Mouse (Mus musculus) embryo, embryonic 9.5 days (tissue): ENCODE results near the gene Fam168b.
A peak's percentile ranks its signal among the peaks of the same experiment; 100 is the strongest.

ENCODE experiments used
- DNase-seq: peaks from one replicate; pipeline ENCODE4 v3.0.0-alpha.2; 2017; ENCODE audit errors: extremely low spot score

The Fam168b gene

GRCm38 (mm10) chr1:34815843-34816242 lies 27.0 kb downstream of the Fam168b start:
- DNase-seq, result no peak

DNA sequence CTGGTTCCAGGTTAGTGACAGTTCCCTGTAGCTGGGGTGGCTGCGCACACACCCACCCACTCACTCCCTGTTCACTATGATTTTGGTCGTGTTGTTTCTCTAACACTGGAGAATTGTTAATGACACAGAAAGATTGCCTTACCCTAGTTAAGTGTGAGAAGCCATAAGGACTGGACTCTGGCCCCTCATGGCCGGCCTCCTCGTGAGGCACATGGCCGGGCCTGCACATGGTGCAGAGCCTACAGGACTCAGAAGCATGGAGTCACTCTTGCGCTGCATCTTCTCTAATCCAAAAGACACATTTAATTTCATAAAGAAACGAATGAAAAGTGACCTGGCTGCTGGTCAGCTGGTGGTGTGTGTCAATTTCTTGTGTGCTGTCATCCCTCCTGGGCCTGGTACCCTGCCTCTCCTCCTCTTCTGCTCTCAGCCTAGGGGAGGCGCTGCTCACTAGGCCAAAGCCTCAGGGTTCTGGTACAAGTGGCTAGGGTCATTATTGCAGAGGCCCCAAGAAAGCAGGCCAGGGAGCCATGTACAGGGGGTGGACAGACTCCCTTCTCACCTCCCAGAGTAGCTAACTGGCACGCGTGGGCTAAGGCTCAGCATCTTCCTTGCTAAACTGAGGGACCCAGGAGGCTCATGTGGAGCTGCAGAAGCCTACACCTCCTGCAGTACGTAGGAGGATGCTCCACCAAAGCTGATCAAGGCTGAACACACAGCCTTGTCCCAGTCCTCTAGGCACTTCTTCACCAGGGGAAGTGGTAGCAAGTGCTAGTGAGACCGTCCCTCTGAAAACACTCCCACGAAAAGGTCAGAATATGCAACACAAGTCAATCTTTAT lies 30.2 kb downstream of the Fam168b start:
- no peak for DNase-seq

DNA sequence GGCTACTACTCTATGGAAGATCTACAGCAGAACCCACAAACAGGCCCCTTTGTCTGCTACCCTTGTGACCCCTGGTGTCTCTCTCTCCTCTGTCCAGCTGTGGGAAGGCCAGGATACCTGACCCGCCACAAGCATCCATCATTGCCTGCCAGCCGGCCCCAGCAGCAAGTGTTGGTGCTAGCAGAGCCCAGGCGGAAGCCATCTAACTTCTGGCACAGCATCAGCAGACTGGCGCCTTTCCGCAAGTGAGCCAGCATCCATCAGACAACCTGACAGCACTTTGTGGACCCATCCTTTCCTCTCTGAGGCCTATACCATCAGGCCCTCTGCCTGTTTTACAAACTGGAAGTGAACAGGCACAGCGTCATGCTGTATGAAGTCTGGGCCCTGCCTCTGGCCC lies 31.3 kb downstream of the Fam168b start:
- DNase-seq, result peak; percentile 17

GRCm38 (mm10) chr1:34811035-34811434 lies 31.8 kb downstream of the Fam168b start:
- DNase-seq, result no peak

GRCm38 (mm10) chr1:34810293-34810692 lies 32.6 kb downstream of the Fam168b start:
- no peak for DNase-seq

GRCm38 (mm10) chr1:34808445-34808844 lies 34.4 kb downstream of the Fam168b start:
- no peak for DNase-seq

- no peak for DNase-seq
Measured at GRCm38 (mm10) chr1:34805931-34806520, 36.8 kb downstream of the Fam168b start.

- DNase-seq, result no peak
Measured at GRCm38 (mm10) chr1:34804863-34805262, 38.0 kb downstream of the Fam168b start.

- DNase-seq, result no peak
Measured at GRCm38 (mm10) chr1:34802290-34802642, 40.6 kb downstream of the Fam168b start.

DNA sequence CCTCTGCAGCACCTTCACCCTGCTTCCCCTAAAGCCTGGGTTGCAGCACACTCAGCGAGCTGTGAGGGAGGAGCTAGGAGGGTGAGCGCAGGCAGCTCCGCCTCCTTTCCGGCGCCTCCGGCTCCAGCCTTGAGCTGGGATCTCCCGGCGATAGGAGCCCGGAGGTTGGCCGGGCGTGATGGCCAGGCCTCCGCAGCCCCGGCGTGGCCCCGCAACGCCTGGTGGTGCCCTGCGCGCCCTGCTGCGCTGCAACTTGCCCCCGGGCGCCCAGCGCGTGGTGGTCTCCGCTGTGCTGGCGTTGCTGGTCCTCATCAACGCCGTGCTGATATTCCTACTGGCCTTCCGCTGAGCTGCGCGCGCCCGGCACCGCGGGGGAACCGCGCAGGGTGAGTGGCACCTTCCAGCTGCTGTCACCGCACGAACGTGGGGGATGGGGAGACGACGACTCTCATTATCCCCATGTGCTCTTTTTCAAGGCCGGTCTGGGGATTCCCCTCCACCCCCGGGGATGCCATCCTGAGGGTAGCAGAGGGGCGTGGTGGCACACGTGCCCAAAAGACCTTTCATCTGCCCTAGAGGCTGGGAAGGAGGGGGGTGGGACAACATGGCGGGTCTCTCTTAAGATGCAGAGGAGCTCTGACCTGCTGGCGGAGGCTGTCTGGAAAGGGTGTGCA lies 41.1 kb downstream of the Fam168b start:
- peak; percentile 63 for DNase-seq

DNA sequence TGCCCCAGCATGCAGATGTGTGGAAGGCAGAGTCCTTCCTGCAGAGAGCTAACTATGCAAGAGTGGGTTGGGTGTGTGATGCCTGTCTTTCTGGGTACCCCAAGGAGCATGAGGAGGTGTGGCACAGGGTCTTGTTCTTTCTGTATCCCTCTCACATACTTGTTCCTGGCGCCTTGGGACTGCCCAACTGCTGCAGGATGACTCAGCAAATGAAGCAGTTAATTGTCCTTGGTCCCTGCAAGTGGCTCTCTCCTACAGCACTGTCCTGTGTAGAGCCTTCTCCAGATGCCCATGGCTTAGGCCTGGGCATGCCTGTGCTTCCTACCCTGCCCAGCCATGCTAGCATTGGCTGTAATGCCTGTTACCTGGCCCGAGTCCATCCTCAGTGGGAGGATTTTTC lies 43.7 kb downstream of the Fam168b start:
- no peak for DNase-seq

DNA sequence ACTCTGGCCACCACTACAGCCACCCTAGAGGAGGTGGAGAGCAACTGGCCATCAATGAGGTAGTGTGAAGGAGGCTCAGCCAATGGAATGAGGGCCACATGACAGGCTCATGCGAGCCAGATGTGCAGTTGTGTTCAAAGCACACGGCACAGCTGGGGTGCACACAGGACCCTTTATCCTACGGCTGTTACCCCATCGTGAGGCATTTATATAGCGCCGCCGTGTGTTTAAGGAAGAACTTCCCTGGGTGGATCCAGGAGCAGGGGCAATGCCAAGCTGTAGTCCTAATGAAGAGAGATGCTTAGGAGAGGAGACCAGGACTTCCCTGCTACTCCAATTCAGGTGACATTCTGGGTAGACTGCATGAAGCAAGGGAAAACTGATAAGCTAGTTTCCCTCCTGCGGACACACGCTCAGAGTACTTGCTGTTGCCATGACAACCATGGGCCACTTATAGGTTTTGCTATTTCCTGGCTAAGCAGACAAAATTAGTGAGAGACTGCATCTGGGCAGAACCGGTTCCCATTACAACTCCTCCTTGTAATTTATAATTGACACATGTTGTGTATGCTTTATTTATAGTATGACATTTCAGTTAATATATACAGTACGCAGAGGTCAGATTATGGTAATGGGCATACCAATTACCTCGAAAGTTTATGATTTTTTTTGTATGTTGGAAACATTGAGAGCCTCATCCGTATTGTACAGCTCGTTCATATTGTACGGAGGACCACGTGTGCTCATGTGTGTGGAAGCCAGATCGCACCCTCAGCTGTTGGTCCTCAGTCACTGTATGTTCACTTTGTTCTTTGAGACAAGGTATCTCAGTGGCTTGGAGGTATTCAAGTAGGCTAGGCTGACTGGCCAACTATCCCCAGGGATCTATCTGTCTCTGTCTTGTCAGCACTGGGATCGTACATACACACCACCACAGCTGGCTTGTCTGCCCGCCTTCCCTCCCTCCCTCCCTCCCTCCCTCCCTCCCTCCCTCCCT lies 49.3 kb downstream of the Fam168b start:
- no peak for DNase-seq

DNA sequence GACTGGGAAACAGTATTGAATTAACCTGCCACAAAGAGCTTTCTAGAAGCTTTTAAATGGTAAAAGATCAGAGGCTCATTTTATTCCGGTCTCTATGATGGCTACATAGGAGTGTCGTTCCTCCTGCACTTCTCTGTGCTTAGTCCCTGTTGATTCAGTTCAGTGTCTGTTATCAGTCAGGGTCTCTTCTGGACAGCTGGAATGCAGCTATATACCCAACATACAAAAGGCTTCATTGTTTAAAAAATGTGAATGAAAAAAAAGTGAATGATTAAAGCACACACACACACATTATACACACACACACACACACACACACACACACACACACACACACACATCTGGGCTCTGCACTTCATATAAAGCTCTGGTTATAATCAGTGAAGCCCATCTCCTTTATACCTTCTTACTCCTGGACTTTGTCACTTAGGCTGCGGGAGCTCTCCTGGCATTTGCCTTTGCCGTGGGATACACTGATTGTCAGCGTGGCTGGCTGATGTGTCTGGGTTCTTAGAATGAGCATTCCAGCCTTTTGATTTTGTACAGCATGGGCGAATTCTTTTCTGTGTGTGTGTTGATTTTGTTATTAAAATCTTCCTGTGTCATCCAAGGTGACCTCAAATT lies 59.2 kb downstream of the Fam168b start:
- DNase-seq, result no peak

GRCm38 (mm10) chr1:34775870-34776269 lies 67.0 kb downstream of the Fam168b start:
- no peak for DNase-seq

DNA sequence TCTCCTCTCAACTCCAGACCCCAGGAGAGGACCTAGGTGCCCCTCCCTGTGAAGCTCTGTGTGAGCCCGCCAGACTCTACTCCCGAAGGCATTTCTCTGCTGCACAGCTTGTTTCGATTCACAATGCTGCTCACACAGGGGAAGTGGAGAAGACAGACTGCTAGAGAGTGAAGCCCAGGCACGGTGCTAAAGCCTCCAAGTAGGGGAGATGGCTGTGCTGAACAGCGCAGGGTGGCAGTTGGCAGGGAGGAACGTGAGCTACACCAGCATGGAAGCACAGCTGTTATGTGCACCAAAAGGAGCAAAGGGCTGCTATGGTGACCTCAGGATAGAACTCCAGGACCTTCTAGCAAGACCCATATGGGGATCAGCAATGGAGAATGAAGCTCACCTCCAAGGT lies 74.0 kb downstream of the Fam168b start:
- DNase-seq, result no peak

GRCm38 (mm10) chr1:34767851-34768250 lies 75.0 kb downstream of the Fam168b start:
- no peak for DNase-seq

- no peak for DNase-seq
Measured at GRCm38 (mm10) chr1:34766899-34767298, 76.0 kb downstream of the Fam168b start.
